Mouse (Mus musculus) kidney, adult 11 months (tissue): ENCODE measurements at regions not wholly inside any gene's neighbourhood (a gene's known extent, or its start where the extent isn't known, plus 50 kb on each side); places are given as distances from the start of the nearest gene placed in this dataset.
"Not testable (repeated sequence)": the region's sequence is repeated elsewhere in the genome, so short reads cannot be mapped to it uniquely, and the experiment has no call there.

Experiments
- DNase-seq: peaks from one replicate; pipeline ENCODE4 v3.0.0; 2022

DNA sequence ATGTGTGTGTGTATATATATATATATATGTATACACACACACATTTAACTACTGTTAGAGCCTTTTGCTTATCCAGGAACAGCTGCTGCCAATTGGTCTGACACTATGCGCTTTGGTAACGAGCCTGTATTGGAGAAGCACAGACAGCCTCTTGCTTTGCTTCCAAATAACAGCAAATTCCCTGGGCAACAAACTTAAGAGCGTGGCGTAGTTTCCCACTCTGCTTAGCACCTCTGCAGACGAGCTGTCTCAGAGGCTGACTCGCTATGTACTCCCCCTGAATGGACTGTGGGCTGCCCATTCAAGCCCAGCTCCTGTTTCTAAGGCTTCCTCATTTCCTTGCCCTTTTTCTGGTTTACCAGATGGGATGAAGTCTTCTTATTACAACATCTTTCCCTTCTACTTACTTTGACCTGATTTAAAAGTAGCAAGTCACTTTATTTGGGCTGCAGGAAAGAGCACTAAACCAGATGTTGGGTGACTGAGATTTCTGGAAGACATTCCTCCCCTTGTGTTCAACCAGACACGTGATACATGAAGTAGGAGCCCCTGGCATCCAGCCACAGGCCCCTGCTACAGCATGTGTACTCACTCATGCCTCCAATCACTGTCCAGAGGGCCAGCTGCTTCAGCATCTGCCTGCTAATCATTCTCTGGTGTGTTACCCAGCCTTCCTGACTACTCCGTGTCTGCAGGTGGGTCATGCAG lies 111.3 kb upstream of the Gmds start:
- no peak for DNase-seq

DNA sequence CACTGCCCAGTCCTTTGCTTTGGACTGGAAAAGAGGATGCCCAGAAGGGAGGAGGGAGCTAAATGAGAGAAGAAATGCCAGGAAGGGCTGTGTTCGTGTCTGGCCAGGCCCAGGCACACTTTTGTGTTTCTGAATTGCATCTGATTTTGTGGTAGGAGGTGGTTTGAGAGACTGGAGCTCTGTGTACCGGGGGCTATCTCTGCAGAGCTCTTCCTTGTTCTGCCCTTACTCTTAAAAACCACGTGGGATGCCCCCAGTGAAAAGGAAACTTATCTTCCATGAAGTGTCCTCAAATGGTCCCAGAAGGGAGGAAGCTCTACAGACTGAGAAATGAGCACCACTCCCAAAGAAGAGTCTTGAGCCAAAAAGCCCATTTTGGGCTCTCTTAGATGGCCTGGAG lies 106.0 kb upstream of the Gmds start:
- no peak for DNase-seq

DNA sequence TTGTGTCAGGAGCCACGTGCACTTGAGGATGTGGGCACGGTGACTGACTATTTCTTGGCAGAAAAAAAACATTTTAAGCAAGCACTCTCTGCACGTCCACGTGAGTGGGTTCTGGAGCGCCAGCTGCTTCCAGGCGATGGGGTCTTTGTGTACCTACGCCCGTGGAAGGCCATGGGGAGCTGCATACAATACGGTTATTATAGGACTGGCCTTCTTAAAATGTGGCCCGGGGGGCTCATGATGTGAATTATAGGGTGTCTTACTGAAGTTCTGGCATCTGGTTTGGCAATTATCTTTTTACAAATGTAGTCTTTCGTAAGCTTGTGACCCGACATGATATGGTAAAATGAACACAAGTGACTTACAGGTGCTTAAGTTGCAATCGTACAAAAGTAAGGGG lies 103.5 kb upstream of the Gmds start:
- DNase-seq, result no peak

DNA sequence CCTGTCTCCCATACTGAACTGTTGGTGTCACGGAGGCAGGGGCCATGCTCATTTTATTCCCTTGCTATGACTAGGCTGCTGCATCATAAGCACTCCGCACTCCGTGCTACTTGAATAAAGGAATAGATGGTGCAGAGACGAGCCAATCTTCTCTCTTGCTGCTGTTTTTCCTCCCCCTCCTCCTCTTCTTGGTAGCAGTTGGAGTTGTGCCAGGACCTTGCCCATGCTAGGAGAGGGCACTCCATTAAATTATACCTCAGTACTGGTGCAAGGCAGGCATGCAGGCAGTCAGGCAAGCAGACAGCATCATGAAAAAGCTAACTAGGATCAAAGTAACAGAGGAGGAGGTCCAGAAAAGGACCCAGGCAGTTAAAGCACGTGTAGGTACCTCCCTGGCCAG lies 96.6 kb upstream of the Gmds start:
- peak; percentile 21 for DNase-seq

DNA sequence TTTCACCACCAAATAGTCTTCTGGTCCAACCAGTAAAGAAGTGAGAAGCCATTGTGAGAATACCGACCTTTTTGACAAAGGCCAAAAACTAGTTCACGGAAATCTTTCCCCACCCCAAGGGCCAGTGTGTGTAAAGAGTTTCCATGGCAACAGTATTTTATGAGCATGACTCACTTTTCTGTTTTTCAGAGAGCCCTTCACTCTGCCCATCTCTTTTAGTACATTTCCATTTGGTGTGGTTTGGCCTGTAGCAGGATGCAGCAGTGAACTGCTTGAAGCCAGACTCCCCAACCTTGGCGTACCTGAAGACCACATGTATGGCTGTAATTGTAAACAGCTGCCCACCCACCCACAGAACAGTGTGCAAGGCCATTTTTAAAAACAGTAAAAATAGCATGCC lies 89.9 kb upstream of the Gmds start:
- DNase-seq, result no peak

DNA sequence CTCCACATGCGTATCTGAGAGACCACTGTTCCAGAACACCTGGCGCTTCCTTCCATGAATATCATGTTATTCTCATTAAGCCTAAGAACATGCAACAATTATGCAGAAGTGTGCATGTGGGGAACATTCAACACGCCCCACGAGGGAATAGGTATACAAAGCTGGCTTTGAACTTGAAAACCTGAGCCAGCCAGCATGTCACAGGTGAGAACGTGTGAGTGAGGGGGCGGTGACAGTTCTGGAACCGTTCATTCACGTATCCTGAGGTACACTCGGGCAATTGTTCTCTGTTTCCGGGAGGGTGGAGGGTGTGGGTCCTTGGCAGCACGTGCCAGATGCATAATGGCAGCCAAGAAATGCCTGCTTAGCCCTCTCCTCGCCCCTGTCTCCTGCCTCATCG lies 88.4 kb upstream of the Gmds start:
- no peak for DNase-seq

DNA sequence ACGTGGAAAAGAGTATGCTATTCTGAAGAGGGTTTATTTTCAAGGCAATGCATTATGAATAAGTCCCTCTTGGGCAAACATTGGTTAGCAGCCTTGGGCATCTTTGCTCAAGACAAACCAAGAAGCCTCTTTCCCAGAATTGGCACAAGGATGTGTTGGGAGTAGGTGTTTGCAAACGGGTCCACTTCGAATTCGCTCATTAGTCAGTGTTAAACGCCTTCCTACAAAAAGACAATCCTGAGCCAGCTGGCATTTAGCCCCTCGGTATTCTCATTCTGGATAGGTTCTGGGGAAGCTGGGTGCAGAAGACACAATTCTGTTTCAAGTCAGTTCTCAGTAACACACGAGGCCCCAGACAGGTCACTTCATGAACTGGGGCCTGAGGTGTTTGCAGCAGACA lies 87.7 kb upstream of the Gmds start:
- no peak for DNase-seq

DNA sequence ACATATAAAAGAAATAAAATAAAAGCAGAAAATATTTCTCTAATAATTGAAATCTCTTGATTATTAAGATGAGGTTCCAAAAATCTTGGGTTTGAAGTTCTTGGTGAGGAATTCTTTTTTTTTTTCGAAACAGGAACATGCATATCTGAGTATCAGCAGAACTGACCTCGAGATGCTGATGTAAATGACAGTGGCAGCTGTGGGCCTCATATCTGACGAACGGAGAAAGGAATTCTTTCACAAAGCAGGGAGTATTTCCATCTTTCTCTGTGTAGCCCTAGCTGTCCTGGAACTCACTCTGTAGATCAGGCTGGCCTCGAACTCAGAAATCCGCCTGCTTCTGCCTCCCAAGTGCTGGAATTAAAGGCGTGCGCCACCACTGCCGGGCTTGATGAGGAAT lies 86.0 kb upstream of the Gmds start:
- not testable (repeated sequence) for DNase-seq

DNA sequence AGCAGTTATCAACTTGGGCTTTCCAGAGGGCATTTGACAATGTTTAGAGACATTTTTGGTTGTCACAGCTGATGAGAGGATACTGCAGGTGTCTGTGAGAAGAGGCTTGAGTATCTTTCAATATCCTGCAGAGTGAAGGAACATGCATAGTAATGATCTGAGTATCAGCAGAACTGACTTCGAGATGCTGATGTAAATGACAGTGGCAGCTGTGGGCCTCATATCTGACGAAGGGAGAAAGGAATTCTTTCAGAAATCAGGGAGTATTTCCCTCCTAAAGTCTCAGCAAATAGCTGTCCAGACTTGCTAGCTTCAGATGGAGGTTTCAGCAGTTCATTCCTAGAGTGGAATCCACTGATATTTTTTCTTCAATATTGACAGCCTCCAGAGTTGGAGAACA lies 83.9 kb upstream of the Gmds start:
- DNase-seq, result no peak

DNA sequence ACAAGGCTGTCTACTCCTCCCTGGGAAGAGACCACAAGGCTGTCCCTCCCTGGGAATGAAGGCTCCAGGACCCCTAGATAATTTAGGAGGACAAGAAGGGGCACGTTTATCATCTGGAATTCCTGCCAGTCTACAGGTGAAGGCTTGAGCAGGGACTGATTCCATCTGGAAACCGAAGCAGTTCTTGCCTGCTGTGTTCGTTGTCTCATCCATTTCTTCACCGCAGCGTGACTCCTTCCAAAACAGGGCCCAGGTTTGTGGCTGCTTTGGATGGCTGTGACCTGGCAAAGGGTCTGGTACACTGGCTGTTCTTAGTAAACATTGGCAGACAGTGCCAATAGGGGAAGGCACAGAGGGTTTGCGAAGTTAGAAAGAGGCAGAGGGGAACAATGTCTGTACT lies 80.8 kb upstream of the Gmds start:
- DNase-seq, result no peak

DNA sequence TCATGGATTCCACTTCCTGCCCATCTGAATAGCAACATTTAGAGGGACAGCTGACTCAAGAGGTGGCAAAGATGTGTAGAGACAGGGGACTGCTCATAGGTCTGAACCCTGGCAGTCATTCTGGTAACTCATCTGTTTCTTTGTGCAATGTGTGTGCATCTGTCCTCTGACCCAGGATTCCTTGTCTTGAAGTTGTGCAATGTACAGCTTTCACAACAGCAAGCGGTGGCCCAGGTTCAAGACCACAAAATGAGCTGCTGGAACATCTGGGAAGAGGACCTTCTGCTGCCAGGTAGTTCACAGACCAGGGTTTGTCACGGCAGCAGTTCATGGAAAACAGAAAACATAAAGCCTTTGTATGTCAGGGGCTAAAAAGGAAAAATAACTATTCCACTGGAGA lies 80.1 kb upstream of the Gmds start:
- no peak for DNase-seq

DNA sequence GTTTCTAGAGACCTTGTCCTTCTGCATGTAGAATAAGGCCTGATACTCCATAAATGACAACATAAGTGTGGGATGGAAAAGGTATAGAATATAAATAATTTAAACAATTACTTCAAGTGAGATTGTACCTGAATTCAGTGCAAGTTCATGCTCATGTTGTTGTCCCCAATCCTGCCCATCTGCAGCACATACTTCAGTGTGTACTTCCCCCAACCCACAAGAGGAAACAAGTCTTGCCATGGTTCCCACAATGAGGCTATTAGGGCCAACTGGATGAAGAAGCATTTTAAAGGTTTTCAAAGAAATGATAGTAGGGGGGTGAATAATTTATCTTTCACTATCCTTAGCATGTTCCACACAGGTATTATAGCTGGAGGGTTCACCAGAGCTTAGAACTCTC lies 79.4 kb upstream of the Gmds start:
- no peak for DNase-seq

DNA sequence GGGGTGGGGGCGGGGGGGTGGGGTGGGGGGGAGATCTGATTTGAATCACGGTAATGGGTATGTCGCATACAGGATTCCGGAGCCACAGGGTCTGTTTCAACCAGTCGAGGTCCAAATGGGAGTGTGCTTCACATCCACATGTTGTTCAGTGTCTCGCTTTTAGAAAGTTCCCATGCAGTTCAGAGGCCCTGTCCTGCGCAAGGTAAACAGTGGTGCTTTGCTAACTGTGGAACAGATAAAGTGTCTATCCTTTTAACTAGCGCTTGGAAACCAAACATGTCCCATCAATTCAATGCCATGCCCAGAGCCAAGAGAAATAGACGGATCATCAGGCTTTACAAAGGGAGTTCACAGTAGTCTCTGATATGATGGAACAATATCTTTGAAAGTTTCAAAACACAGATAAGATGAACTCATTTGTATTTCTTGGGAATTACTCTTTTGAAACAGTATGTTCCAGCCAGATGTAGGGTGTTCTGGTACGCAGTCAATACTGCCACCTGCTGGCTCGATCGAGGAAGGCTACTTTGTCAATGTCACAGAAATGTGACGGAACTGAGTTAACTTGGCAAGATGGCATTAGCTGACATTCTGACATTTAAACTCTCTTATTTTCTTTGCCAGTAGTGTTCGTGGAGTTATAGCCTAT lies 72.9 kb upstream of the Gmds start:
- peak; percentile 45 for DNase-seq

DNA sequence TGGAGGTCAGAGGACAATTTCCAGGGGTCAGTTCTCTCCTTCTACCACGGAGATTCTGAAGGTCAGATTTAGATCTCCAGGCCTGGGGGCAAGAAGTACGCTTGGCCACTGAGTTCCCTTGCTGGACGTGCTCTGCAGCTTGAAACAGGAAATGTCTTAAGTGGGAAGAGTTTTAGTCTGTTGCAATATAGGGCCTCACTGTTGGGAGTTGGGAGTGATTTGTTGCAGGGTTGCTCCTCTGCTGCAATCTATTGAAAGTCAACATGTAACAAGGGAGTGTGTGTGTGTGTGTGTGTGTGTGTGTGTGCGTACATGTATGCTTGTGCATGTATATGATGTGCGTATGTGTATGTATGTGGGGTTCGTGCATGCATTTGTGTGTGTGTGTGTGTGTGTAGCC lies 71.5 kb upstream of the Gmds start:
- no peak for DNase-seq

DNA sequence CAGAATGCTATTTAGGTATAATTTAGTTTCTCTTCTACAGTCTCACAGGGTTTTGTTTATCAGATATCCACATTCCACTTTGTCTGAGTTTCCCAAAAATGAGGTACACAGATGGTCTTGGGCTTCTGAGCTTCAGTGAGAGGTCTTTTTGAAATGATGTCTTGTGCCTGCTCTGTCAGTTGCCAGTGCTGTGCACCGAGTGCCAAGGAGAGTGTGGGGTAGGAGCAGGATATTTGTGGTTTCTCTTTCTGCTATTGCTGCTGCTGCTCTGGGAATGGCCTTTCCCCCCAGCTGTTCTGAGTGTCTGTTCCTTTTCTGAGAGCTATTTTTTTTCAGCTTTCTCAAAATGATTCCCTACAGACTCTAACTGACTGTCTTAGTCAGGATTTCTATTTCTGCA lies 60.1 kb upstream of the Gmds start:
- no peak for DNase-seq
